Mouse (Mus musculus): ENCODE results near the gene Wdr91. TPM values are rescaled to one million over a fixed set of nuclear protein-coding genes. Genes with fewer than 3 reads are reported as not detected.

The Wdr91 gene
- total and polyA plus RNA-seq, 2 experiments from 2014 or later, result 19.1 to 52.6 TPM

DNA sequence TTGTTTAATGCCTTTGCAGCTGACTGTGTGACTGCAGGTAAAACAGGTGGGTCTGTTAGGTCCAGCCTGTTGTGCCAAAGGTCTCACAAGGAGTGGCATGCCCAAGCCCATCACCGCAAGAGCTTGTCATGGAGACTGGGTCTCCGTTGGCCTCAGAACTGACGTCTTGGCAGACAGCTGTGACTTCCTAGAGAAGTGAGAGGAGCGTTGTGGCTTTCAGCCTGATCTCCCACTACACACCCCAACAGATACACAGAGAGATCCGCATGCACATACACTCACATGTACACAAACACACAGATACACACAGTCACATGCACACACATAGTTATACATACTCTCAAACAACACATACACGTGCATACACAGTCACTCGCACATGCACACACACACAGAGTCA is 40.8 kb upstream of the Wdr91 start:
- Histone ChIP-seq H3K9ac (replicated peaks; ENCODE audit: low read length, poor library complexity, severe bottlenecking) (no peak overlapping the region), H3K27me3 (ENCODE audit: insufficient read depth, low read length) (no peaks in the 10 kb centered on the region), H3K27ac (ENCODE audit: low read depth, low read length) (no peak overlapping the region), H3K36me3 (ENCODE audit: insufficient read depth, low read length) (no peaks in the 10 kb centered on the region), H3K4me3 (ENCODE audit: low read depth, low read length) (no peak overlapping the region), H3K9me3 (ENCODE audit: low read length) (no peaks in the 10 kb centered on the region), H3K4me1 (ENCODE audit: insufficient read depth, low read length) (no peaks in the 10 kb centered on the region; the same call in 1 of the 2 replicates), H3K4me2 (ENCODE audit: low read depth, low read length, poor library complexity, severe bottlenecking) (no peak overlapping the region)
- no peak for ATAC-seq (ENCODE audit: low FRiP score)
- no peak for DNase-seq (ENCODE audit: low spot score)
- 86% methylated on average over 7 of the region's 7 CpGs for WGBS
- no peak for TF ChIP-seq CTCF (IDR thresholded peaks at IDR 0.05)

DNA sequence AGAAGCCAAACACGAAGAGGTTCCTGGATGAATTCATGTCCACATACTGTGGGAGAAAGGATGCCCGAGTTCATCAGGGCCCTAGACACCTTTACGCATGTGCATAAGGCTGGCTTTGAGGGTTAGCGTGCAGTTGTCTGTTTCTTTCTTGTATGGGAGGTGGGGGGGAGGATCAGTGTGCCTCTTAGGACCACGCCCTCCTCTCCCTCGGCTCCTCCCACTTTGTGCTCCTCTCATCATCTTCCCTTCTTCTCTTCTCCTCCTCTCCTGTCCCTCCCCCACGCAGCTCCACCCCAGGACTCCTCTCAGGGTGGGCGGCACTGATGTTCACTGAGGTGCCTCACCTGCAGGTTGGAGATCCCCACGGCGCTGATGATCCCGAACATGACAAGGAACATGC is 37.8 kb upstream of the Wdr91 start:
- Histone ChIP-seq H3K27ac (ENCODE audit: low read depth, low read length) (no peak overlapping the region), H3K4me2 (ENCODE audit: low read depth, low read length, poor library complexity, severe bottlenecking) (peak overlapping the region; percentile 36), H3K4me3 (ENCODE audit: low read depth, low read length) (no peak overlapping the region; the same call in 1 of the 2 replicates), H3K27me3 (ENCODE audit: insufficient read depth, low read length) (no peaks in the 10 kb centered on the region), H3K9ac (replicated peaks; ENCODE audit: low read length, poor library complexity, severe bottlenecking) (no peak overlapping the region), H3K4me1 (ENCODE audit: insufficient read depth, low read length) (no peaks in the 10 kb centered on the region; the same call in 1 of the 2 replicates), H3K36me3 (ENCODE audit: insufficient read depth, low read length) (no peaks in the 10 kb centered on the region), H3K9me3 (ENCODE audit: low read length) (no peaks in the 10 kb centered on the region)
- DNase-seq (ENCODE audit: low spot score) (no peak), ATAC-seq (ENCODE audit: low FRiP score) (no peak)
- 15% methylated on average over 11 of the region's 11 CpGs for WGBS
- TF ChIP-seq CTCF (IDR thresholded peaks at IDR 0.05), result no peak

DNA sequence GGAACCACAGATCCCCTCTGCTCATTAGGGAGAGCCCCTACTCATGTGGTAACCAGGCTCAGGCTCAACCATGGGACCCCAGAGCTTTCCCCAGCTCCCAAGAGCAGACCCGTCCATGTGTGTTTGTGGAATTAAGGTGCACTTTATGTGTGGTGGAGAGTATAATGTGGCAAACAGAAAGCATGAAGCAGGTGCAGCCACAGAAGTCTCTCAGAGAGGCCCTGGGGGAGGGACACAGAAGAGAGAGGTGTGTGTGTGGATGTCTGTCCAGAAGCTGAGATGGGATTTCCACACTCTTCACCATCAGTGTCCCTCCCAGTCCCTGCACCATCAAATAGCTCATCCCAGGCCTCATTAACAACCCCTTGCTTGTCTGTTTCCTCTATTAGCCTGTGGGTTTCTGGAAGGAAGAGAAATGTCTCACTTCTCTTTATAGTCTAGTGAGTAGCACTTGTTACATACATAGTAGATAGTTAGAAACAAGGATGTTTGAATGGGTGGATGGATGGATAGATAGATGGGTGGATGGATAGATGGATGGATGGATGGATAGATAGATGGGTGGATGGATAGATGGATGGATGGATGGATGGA is 35.9 kb upstream of the Wdr91 start:
- no peak overlapping the region for H3K9ac ChIP-seq (replicated peaks; ENCODE audit: low read length, poor library complexity, severe bottlenecking)
- H3K27me3 ChIP-seq (ENCODE audit: insufficient read depth, low read length), result no peaks in the 10 kb centered on the region
- H3K27ac ChIP-seq (ENCODE audit: low read depth, low read length), result no peak overlapping the region
- ATAC-seq (ENCODE audit: low FRiP score) (no peak), DNase-seq (ENCODE audit: low spot score) (no peak)
- H3K36me3 ChIP-seq (ENCODE audit: insufficient read depth, low read length), result no peaks in the 10 kb centered on the region
- no peak overlapping the region for H3K4me3 ChIP-seq (ENCODE audit: low read depth, low read length)
- H3K4me2 ChIP-seq (ENCODE audit: low read depth, low read length, poor library complexity, severe bottlenecking), result no peak overlapping the region
- no peak for TF ChIP-seq CTCF (IDR thresholded peaks at IDR 0.05)
- 91% methylated on average over 1 of the region's 1 CpGs for WGBS
- no peaks in the 10 kb centered on the region; the same call in 1 of the 2 replicates for H3K4me1 ChIP-seq (ENCODE audit: insufficient read depth, low read length)
- H3K9me3 ChIP-seq (ENCODE audit: low read length), result no peaks in the 10 kb centered on the region

DNA sequence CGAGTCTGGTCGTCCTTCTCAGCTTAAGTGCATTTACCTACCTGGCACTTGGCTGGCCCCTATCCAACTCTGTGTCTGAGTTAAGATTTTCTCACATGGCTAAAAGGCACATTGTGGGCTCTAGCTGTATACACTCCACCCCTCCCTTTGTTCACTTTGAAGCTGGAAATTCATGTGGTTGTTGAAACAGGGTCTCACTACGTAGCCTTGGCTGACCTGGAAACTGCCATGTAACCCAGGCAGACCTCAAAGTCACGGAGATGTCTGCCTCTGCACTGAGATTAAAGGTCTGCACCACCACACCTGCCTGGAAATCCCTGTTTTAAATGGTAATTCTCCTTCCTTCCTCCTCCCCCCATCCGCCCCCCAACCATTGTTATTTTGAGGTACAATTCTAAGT is 32.8 kb upstream of the Wdr91 start:
- Histone ChIP-seq H3K36me3 (ENCODE audit: insufficient read depth, low read length) (no peaks in the 10 kb centered on the region), H3K4me3 (ENCODE audit: low read depth, low read length) (no peak overlapping the region), H3K27me3 (ENCODE audit: insufficient read depth, low read length) (no peaks in the 10 kb centered on the region), H3K9me3 (ENCODE audit: low read length) (no peaks in the 10 kb centered on the region), H3K27ac (ENCODE audit: low read depth, low read length) (no peak overlapping the region), H3K4me2 (ENCODE audit: low read depth, low read length, poor library complexity, severe bottlenecking) (no peak overlapping the region), H3K4me1 (ENCODE audit: insufficient read depth, low read length) (no peaks in the 10 kb centered on the region; the same call in 1 of the 2 replicates), H3K9ac (replicated peaks; ENCODE audit: low read length, poor library complexity, severe bottlenecking) (no peak overlapping the region)
- DNase-seq (ENCODE audit: low spot score), result no peak
- WGBS, result 82% methylated on average over 5 of the region's 5 CpGs
- no peak for TF ChIP-seq CTCF (IDR thresholded peaks at IDR 0.05)
- no peak for ATAC-seq (ENCODE audit: low FRiP score)

DNA sequence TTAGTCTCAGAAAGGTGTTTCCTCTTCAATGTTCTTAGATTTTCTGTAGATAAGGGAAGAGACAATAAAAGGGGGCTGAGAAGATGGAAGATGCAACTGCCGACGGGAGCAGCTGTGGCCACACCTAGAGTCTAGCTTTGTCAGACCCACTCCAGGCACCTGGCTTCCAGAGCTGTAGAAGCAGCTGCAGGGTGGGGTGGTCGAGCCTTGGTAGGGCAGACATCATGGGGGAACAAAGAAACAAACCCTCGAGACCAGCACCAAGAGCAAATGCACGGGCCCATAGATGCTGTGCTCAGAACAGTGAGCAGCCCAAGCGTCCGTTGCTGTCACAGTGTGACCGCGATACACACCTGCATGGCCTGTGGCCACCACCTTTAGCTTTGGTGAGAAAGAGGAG is 31.8 kb upstream of the Wdr91 start:
- TF ChIP-seq CTCF (IDR thresholded peaks at IDR 0.05), result no peak
- Histone ChIP-seq H3K4me3 (ENCODE audit: low read depth, low read length) (no peak overlapping the region), H3K27me3 (ENCODE audit: insufficient read depth, low read length) (no peaks in the 10 kb centered on the region), H3K9me3 (ENCODE audit: low read length) (no peaks in the 10 kb centered on the region), H3K4me1 (ENCODE audit: insufficient read depth, low read length) (no peaks in the 10 kb centered on the region), H3K4me2 (ENCODE audit: low read depth, low read length, poor library complexity, severe bottlenecking) (no peak overlapping the region), H3K9ac (replicated peaks; ENCODE audit: low read length, poor library complexity, severe bottlenecking) (no peak overlapping the region), H3K27ac (ENCODE audit: low read depth, low read length) (no peak overlapping the region), H3K36me3 (ENCODE audit: insufficient read depth, low read length) (no peaks in the 10 kb centered on the region)
- DNase-seq (ENCODE audit: low spot score) (no peak), ATAC-seq (ENCODE audit: low FRiP score) (no peak)
- 91% methylated on average over 9 of the region's 9 CpGs for WGBS

DNA sequence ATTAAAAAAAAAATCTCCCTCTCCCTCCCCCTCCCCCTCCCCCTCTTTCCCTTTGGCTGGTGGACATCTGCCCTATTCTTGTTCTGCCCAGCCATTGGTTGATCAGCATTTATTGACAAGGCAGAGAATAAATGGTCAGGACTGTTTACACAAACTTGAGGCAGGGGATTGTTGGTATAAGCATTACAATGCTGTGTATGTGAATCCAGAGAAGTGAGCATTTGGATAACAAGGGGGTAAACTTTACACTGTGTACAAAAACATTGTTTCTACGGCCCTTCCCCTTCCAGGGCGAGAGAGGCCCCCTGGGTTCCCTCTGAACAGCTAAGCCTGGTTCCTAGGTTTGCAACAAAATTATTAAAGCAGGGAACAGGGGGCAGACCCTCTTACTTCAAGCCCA is 30.8 kb upstream of the Wdr91 start:
- H3K36me3 ChIP-seq (ENCODE audit: insufficient read depth, low read length), result no peaks in the 10 kb centered on the region
- 69% methylated on average over 2 of the region's 2 CpGs for WGBS

More for the DNA sequence above, 30.8 kb upstream of the Wdr91 start:
- H3K9ac ChIP-seq (replicated peaks; ENCODE audit: low read length, poor library complexity, severe bottlenecking), result no peak overlapping the region
- H3K27ac ChIP-seq (ENCODE audit: low read depth, low read length), result no peak overlapping the region
- H3K27me3 ChIP-seq (ENCODE audit: insufficient read depth, low read length), result no peaks in the 10 kb centered on the region
- no peak for TF ChIP-seq CTCF (IDR thresholded peaks at IDR 0.05)
- no peaks in the 10 kb centered on the region for H3K4me1 ChIP-seq (ENCODE audit: insufficient read depth, low read length)
- DNase-seq (ENCODE audit: low spot score) (no peak), ATAC-seq (ENCODE audit: low FRiP score) (no peak)
- no peak overlapping the region for H3K4me3 ChIP-seq (ENCODE audit: low read depth, low read length)
- no peaks in the 10 kb centered on the region for H3K9me3 ChIP-seq (ENCODE audit: low read length)
- H3K4me2 ChIP-seq (ENCODE audit: low read depth, low read length, poor library complexity, severe bottlenecking), result no peak overlapping the region
